Mouse (Mus musculus): ENCODE measurements at regions not wholly inside any gene's neighbourhood (a gene's known extent, or its start where the extent isn't known, plus 50 kb on each side); places are given as distances from the start of the nearest gene placed in this dataset.

- DNase-seq (ENCODE audit: low read depth) = no peak
Measured at GRCm38 (mm10) chr16:47666963-47667362, 616.6 kb upstream of the Dppa4 start.

DNA sequence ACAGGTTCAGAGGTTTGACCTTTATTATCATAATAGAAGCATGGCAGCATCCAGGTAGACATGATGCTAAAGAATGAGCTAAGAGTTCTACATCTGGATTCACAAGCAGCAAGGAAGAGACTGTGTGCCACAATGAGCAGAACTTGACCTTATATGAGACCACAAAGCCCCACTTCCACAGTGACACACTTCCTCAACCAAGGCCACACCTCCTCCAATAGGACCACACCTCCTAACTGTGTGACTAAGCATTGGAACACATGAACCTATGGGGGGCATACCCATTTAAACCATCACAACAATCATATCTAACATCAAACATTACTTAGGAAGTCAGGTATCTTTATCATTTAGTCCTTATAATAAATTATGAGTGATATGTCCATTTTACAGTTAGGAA is 591.4 kb upstream of the Dppa4 start:
- peak; percentile 0 for DNase-seq (ENCODE audit: low read depth)

DNA sequence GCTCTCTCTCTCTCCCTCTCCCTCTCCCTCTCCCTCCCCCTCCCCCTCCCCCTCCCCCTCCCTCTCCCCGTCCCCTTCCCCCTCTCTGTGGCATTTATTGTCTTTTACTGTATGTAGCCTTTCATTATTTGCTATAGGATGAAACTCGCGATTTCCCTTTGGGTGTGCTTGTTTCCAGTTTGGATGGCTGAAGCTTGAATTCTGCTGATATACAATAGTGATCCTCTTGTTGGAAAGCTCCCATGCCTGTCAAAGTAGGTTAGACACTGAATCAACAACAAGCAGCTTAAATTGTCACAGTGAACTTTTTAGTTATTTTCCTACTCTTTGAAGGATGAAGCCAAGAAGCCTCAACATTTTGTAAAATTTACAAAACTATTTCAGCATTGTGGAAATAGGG is 590.7 kb upstream of the Dppa4 start:
- no peak for DNase-seq (ENCODE audit: low read depth)

DNA sequence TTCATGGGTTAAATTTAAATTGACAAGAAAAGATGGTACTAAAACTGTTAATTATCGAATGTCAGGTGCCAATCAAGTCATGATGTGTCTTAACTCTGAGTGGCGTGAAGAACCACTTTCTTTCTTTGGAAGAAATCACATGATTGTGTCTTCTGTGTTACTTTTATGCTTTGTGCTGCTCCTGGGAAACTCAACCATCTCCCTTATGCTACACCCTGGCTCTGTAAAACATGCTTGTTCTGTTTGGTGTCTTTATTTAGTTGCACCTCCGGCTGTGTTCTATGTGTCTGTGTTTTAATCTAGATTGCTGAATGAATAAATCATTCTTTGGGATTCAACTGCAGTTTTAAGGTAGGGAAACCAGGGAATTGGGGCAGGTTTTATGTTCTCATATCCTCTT is 589.6 kb upstream of the Dppa4 start:
- DNase-seq (ENCODE audit: low read depth) = no peak

All from 416B (cell line).